21 mouse cellular contexts compared by ENCODE assay signal in genomic region chr9:56605443-56605806, GRCm38 (mm10).
DNase-seq lines count a peak whose midpoint lies in the region; ATAC-seq and TF ChIP-seq lines count a peak whose summit lies in the region.
"Had no signal": no experiment of that assay in that cellular context is flagged by ENCODE, and none has a peak within 500 bp of the region (broad histone marks: within the 10 kb centered on the region; RNA-seq: fewer than 3 reads in every experiment).

No protein-coding gene starts in this region.

- H3K9me3 ChIP-seq in midbrain, embryonic 12.5 days, result no peaks in the 10 kb centered on the region
- H3K9me3 ChIP-seq in midbrain, postnatal 0 days (ENCODE audit: low read length), result no peaks in the 10 kb centered on the region
- H3K9me3 ChIP-seq in hindbrain, postnatal 0 days (ENCODE audit: low read length), result no peaks in the 10 kb centered on the region
- H3K9me3 ChIP-seq in neural tube, embryonic 15.5 days (replicated peaks), result no peaks in the 10 kb centered on the region
- H3K9me3 ChIP-seq: embryonic facial prominence, embryonic 15.5 days; limb, embryonic 10.5 days; stomach, embryonic 15.5 days had no signal

- no peaks in the 10 kb centered on the region for H3K36me3 ChIP-seq in midbrain, embryonic 12.5 days
- no peaks in the 10 kb centered on the region for H3K36me3 ChIP-seq in midbrain, postnatal 0 days (ENCODE audit: insufficient read depth, low read length)
- H3K36me3 ChIP-seq in hindbrain, postnatal 0 days (ENCODE audit: insufficient read depth, low read length), result no peaks in the 10 kb centered on the region
- H3K36me3 ChIP-seq in neural tube, embryonic 15.5 days, result no peaks in the 10 kb centered on the region
- H3K36me3 ChIP-seq: embryonic facial prominence, embryonic 15.5 days; limb, embryonic 10.5 days; stomach, embryonic 15.5 days had no signal

- peaks cover 20% of the 10 kb centered on the region; the same call in 1 of the 2 replicates for H3K27me3 ChIP-seq in midbrain, embryonic 12.5 days
- no peaks in the 10 kb centered on the region for H3K27me3 ChIP-seq in midbrain, postnatal 0 days (ENCODE audit: insufficient read depth, low read length)
- no peaks in the 10 kb centered on the region for H3K27me3 ChIP-seq in hindbrain, postnatal 0 days (ENCODE audit: insufficient read depth, low read length)
- H3K27me3 ChIP-seq in neural tube, embryonic 15.5 days (replicated peaks), result no peaks in the 10 kb centered on the region
- H3K27me3 ChIP-seq: CH12.LX; embryonic facial prominence, embryonic 15.5 days; stomach, embryonic 15.5 days had no signal

- H3K27ac ChIP-seq in midbrain, embryonic 12.5 days (replicated peaks), result peak overlapping the region; percentile 60; the same call in 1 of the 2 replicates
- no peak overlapping the region for H3K27ac ChIP-seq in midbrain, postnatal 0 days (ENCODE audit: low read depth, low read length)
- H3K27ac ChIP-seq in hindbrain, postnatal 0 days, result no peak overlapping the region
- H3K27ac ChIP-seq in neural tube, embryonic 15.5 days (replicated peaks), result peak overlapping the region; percentile 48; the same call in 1 of the 2 replicates
- H3K27ac ChIP-seq: limb, embryonic 10.5 days; stomach, embryonic 15.5 days had no signal

- no peak overlapping the region for H3K4me2 ChIP-seq in midbrain, embryonic 12.5 days (replicated peaks)
- no peak overlapping the region for H3K4me2 ChIP-seq in midbrain, postnatal 0 days (ENCODE audit: low read depth, low read length, poor library complexity, severe bottlenecking)
- no peak overlapping the region for H3K4me2 ChIP-seq in hindbrain, postnatal 0 days (ENCODE audit: low read depth, low read length)
- H3K4me2 ChIP-seq in neural tube, embryonic 15.5 days, result no peak overlapping the region
- H3K4me2 ChIP-seq: embryonic facial prominence, embryonic 15.5 days; stomach, embryonic 15.5 days had no signal

- H3K9ac ChIP-seq in midbrain, embryonic 12.5 days (replicated peaks), result no peak overlapping the region
- H3K9ac ChIP-seq in midbrain, postnatal 0 days (replicated peaks; ENCODE audit: low read length, poor library complexity, severe bottlenecking), result no peak overlapping the region
- H3K9ac ChIP-seq in hindbrain, postnatal 0 days (replicated peaks; ENCODE audit: low read length), result no peak overlapping the region
- H3K9ac ChIP-seq in neural tube, embryonic 15.5 days (replicated peaks), result no peak overlapping the region
- H3K9ac ChIP-seq: embryonic facial prominence, embryonic 15.5 days; liver, postnatal 0 days; stomach, embryonic 15.5 days had no signal

- TF ChIP-seq CTCF in midbrain, postnatal 0 days (IDR thresholded peaks at IDR 0.05), result no peak
- no peak for TF ChIP-seq CTCF in hindbrain, postnatal 0 days (IDR thresholded peaks at IDR 0.05; ENCODE audit: low read depth)

- H3K4me3 ChIP-seq in midbrain, embryonic 12.5 days, result no peak overlapping the region
- no peak overlapping the region for H3K4me3 ChIP-seq in midbrain, postnatal 0 days (ENCODE audit: low read depth, low read length)
- no peak overlapping the region for H3K4me3 ChIP-seq in hindbrain, postnatal 0 days (ENCODE audit: low read length)
- no peak overlapping the region for H3K4me3 ChIP-seq in neural tube, embryonic 15.5 days (replicated peaks)
- H3K4me3 ChIP-seq: embryonic facial prominence, embryonic 15.5 days; stomach, embryonic 15.5 days had no signal

- H3K4me1 ChIP-seq in midbrain, embryonic 12.5 days, result peaks cover 45% of the 10 kb centered on the region
- peaks cover 18% of the 10 kb centered on the region; the same call in 1 of the 2 replicates for H3K4me1 ChIP-seq in midbrain, postnatal 0 days (ENCODE audit: insufficient read depth, low read length)
- peaks cover 10% of the 10 kb centered on the region; the same call in 1 of the 2 replicates for H3K4me1 ChIP-seq in hindbrain, postnatal 0 days (ENCODE audit: insufficient read depth, low read length)
- H3K4me1 ChIP-seq in neural tube, embryonic 15.5 days, result peaks cover 46% of the 10 kb centered on the region

- DNase-seq in frontal cortex, postnatal 14 days (ENCODE audit: low spot score in 2 of 2), result no peak
- no peak for DNase-seq in midbrain, postnatal 0 days (ENCODE audit: low spot score)
- no peak for DNase-seq in hindbrain, postnatal 0 days (ENCODE audit: low spot score)
- no peak for DNase-seq in adipocyte (ENCODE audit: low spot score)
- DNase-seq in cerebellum, adult 8-10 months, result no peak
- DNase-seq: cerebellum, adult 18-20 months; cerebellum, postnatal 36 days; gastrocnemius, adult 2 months; heart, adult 11 months; heart, postnatal 36 days; liver, postnatal 0 days; right cerebral cortex, postnatal 25 days; thymus, adult 2 months had no signal

- peak; percentile 25; the same call in 1 of the 2 replicates for ATAC-seq in frontal cortex, adult (ENCODE audit: low TSS enrichment)
- peak; percentile 47 for ATAC-seq in midbrain, embryonic 12.5 days (ENCODE audit: low FRiP score, low read depth)
- no peak for ATAC-seq in midbrain, postnatal 0 days (ENCODE audit: low FRiP score)
- ATAC-seq in hindbrain, postnatal 0 days, result 0 out of 2 replicates have a peak, but pooled peaks have one; percentile 3
- peak; percentile 51; the same call in 1 of the 2 replicates for ATAC-seq in neural tube, embryonic 15.5 days (ENCODE audit: low FRiP score)
- ATAC-seq: intestine, embryonic 16.5 days; liver, postnatal 0 days had no signal

Comparison
In these comparisons a context has a peak if more than half of its experiments do, and no peak if none do; other contexts are left out.
1. H3K27ac ChIP-seq: peak in midbrain, embryonic 12.5 days (single experiment) and neural tube, embryonic 15.5 days (single experiment); none in midbrain, postnatal 0 days (single experiment) and hindbrain, postnatal 0 days (single experiment).